Mouse (Mus musculus) adrenal gland, postnatal 14 days (tissue): ENCODE data around the gene AU040320. TPM values are rescaled to one million over a fixed set of nuclear protein-coding genes. Genes with fewer than 3 reads are reported as not detected.
A peak's percentile ranks its signal among the peaks of the same experiment; 100 is the strongest.

Experiments
- DNase-seq: peaks from one replicate; pipeline ENCODE4 v3.0.0; 2021; ENCODE audit warnings: mixed read lengths
- total RNA-seq: library from RNA; stranded (reverse); gene quantifications from 2 replicates; pipeline ENCODE4 v1.2.3, GENCODE M21; 2021

AU040320 gene
- total RNA-seq, 1 experiment from 2014 or later: 28.9 TPM

- no peak for DNase-seq
Observed at GRCm38 (mm10) chr4:126860268-126860986, 107.1 kb downstream of the AU040320 start.

- DNase-seq: no peak
Observed at GRCm38 (mm10) chr4:126861514-126862266, 108.3 kb downstream of the AU040320 start.

GRCm38 (mm10) chr4:126868699-126869098, 115.4 kb downstream of the AU040320 start:
- DNase-seq: no peak

- no peak for DNase-seq
Observed at GRCm38 (mm10) chr4:126872717-126873116, 119.4 kb downstream of the AU040320 start.

- DNase-seq: peak; percentile 37
Observed at GRCm38 (mm10) chr4:126879560-126880275, 126.4 kb downstream of the AU040320 start.

GRCm38 (mm10) chr4:126883602-126884001, 130.3 kb downstream of the AU040320 start:
- no peak for DNase-seq

- no peak for DNase-seq
Observed at GRCm38 (mm10) chr4:126885953-126886352, 132.6 kb downstream of the AU040320 start.

GRCm38 (mm10) chr4:126889879-126890278, 136.5 kb downstream of the AU040320 start:
- no peak for DNase-seq

Other genes starting within 250 kb of the AU040320 start
- gene Ago4, start 220.1 kb upstream of the AU040320 start, total RNA-seq: 4.3 and 5.9 TPM in 2 replicates
- 10.2 and 11.3 TPM in 2 replicates for gene Clspn, start 196.6 kb upstream of the AU040320 start, total RNA-seq
- gene 5730409E04Rik, start 143.7 kb upstream of the AU040320 start, total RNA-seq: 8.8 and 11.7 TPM in 2 replicates
- 184 and 190 TPM in 2 replicates for gene Psmb2, start 75.9 kb upstream of the AU040320 start, total RNA-seq
- not detected in 2 replicates for gene Tfap2e, start 17.3 kb upstream of the AU040320 start, total RNA-seq
- 23.8 and 30.8 TPM in 2 replicates for gene Ncdn, start 106 bp upstream of the AU040320 start, total RNA-seq
- 37.1 and 40.0 TPM in 2 replicates for gene Zmym4, start 214.6 kb downstream of the AU040320 start, total RNA-seq